Mouse (Mus musculus): ENCODE data around the gene Cyb561a3.
"Not testable (repeated sequence)": the region's sequence is repeated elsewhere in the genome, so short reads cannot be mapped to it uniquely, and the experiment has no call there.

Cyb561a3 gene

DNA sequence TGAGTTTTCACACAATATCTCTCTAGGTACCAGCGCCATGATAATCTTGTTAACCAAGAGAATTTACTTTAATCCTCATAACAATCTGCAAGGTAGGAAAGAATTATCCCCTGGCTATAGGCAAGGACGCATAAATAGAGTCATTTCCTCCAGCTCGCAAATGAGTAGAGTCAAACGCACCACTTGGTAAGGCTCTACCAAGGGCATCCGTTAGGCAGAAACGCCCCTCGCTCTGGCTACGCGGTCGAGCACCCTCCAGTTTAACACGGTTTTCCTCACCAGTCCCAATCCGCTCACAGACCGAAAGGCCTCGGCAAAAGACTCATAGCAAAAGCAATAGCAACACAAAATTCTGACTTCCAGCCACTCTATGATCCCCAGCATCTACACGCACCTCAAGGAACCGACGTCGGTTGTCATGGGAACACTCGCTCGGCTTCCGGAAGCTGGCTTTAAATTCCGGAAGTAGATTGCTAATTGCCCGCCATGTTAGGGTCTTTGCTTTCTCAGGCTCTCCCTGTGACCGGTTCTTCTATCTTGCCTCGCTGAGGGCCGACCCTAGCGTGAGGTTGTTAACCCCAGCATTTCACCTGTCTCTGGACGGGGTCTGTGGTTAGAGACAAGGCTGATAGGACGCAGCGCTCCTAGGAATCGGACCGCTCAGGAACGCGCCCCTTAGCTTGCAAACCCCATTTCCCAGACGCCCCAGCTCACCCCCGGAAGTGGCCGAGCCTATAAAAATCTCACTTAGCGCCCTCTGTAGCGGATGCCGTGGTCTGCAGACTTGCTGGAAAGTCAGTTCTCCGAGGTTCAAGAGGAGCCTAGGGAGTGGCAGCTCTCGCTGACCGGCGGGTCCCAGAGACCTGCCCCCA, at the start of gene Cyb561a3, which contains the start of gene Tmem138:
Gene Cyb561a3 (plus strand): TSS at position 483 of the 872 bp plus-strand sequence.
Gene Tmem138 (minus strand): TSS at position 673 of the 872 bp plus-strand sequence.
- DNase-seq (ENCODE audit: low read depth, low spot score), result peak; percentile 94

DNA sequence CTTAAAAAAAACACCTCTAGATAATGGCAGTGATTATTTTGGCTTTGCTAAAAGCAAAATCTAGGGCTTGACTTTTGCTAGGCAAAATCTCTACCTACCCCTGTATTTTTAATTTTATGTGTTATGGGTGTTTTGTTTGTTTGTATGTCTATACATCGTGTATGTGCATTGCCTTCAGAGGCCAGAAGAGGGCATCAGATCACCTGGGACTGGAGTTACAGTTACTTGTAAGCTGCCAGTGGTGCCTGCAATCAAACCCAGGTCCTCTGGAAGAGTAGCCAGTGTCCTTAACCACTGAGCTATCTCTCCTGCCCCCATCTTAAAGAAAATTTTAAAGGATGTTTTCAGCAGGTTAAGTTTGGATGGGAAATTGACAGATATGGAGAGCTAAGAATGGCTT, 46.9 kb upstream of the Cyb561a3 start:
- no peak for DNase-seq (ENCODE audit: low read depth, low spot score)

DNA sequence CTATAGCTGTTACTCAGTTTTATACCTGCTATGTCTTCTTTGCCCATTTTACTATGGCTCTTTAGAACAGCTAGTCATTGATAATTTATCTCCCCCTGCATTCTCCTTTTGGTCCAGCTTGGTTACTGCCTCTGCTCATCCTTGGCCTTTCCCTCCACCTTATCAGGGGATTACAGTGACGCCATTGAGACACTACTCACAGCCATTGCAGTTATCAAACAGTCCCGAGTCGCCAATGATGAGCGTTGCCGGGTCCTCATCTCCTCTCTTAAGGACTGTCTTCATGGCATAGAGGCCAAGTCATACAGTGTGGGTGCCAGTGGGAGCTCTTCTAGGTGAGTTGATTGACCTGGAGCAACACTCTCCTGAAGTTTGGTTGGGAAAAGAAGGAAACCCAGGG, 37.5 kb upstream of the Cyb561a3 start:
- DNase-seq (ENCODE audit: low read depth, low spot score), result no peak

GRCm38 (mm10) chr19:10555624-10556510, 21.1 kb upstream of the Cyb561a3 start, which contains the start of gene Tmem216:
Tmem216 (minus strand) TSS chr19:10556238.
- DNase-seq (ENCODE audit: low read depth, low spot score), result peak; percentile 66

DNA sequence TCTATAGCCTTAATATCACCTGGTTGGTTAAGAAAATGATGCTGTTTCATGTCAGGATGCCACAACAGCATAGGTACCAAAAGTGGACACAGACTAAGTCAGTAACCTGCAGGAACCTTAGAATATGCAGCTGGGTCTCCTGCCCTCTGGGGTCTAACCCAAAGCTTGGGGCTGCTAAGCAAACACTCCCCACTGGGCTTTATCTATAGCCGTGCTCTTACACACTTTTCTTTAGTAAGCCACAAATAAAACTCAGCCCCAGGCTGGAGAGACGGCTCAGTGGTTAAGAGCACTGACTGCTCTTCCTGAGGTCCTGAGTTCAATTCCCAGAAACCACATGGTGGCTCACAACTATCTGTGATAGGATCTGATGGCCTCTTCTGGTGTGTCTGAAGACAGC, 20.0 kb upstream of the Cyb561a3 start:
- DNase-seq (ENCODE audit: low read depth, low spot score), result no peak

DNA sequence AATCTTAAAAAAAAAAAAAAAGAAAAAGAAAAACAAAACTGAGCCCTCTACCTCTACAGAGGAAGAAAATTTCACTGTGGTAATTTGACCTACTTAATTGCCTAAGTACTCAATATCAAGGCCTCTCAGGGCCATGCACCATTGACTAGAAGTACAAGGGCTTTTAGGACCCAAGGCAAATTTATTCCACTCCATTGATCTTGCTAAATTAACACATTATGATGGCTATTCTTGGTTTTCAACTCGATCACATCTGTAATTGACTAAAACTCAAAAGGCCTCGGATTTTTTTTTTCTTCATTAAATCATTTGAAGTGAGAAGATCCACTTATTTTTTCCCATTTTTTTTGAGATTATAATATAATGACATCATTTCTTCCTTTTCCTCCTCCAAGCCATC, 19.5 kb upstream of the Cyb561a3 start:
- DNase-seq (ENCODE audit: low read depth, low spot score), result no peak

DNA sequence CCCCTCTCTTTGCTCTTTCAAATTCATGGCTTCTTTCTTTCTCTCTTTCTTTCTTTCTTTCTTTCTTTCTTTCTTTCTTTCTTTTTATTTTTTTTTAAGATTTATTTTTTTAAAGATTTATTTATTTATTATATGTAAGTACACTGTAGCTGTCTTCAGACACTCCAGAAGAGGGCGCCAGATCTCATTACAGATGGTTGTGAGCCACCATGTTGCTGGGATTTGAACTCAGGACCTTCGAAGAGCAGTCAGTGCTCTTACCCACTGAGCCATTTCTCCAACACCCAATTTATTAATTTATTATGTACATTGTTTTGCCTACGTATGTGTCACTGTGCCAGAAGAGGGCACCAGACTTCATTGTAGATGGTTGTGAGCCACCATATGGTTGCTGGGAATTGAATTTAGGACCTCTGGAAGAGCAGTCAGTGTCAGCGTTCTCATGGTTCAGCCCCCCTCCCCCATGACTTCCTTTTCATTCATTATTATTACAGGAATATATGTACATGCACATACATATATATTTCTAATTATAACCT, 19.1 kb upstream of the Cyb561a3 start:
- DNase-seq (ENCODE audit: low read depth, low spot score), result not testable (repeated sequence)

- no peak for DNase-seq (ENCODE audit: low read depth, low spot score)
Observed at GRCm38 (mm10) chr19:10560108-10560507, 16.9 kb upstream of the Cyb561a3 start.

DNA sequence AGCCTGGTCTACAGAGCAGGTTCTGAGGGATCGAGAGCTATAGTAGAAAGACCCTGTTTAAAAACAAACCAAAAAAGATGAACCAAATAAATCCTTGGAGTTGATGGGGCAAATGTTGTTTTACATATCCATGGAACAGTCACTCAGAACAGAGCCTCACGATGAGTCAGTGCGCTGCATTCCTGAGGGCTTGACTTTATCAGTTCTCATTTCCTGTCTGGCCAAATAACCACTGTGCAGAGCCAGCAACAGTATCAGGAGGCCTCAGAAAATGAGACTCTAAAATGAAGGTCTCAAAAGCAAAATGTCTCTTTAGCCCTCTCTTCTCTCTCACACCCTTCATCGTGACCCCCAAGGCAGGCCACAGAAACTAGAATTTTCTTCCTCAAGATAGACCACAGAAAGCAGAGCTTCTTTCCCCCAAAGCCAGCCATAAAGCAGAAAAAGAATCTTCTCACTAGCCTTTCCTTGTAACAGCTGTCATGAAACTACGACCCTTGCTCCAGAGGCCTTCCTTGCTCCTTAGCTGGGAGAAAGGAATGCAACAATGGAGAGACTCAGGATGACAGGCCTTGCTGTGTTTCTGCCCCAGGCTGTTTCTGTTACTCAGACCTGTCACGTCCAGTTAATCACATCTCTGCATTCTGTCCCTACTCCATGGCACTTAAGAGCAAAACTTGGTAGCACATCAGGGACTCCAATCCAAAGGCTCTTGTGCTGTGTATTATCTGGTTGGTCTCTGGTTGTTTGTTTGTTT, 15.2 kb upstream of the Cyb561a3 start:
- DNase-seq (ENCODE audit: low read depth, low spot score), result no peak

- no peak for DNase-seq (ENCODE audit: low read depth, low spot score)
Observed at GRCm38 (mm10) chr19:10562351-10562750, 14.6 kb upstream of the Cyb561a3 start.

- no peak for DNase-seq (ENCODE audit: low read depth, low spot score)
Observed at GRCm38 (mm10) chr19:10564278-10564677, 12.7 kb upstream of the Cyb561a3 start.

DNA sequence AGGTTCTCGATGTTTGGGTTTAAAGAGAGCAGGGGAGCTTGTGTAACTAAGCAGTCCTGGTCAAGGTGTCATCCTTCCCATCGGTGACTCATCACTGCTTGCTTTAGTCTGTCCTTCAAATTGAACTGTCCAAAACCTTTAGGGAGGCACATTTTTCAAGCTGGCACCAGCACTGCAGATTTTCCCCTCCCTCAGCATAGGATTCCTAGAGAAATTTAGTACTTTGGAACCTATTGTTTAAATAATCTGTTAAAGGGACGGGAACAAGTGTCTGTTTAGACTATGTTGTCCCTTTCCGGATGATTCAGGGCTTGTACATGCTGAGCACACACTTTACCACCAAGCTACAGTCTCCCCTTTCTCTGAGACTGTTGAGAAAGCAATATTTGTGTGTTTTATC, 11.8 kb upstream of the Cyb561a3 start:
- DNase-seq (ENCODE audit: low read depth, low spot score), result no peak

- DNase-seq (ENCODE audit: low read depth, low spot score), result no peak
Observed at GRCm38 (mm10) chr19:10569627-10570026, 7.3 kb upstream of the Cyb561a3 start.

- no peak for DNase-seq (ENCODE audit: low read depth, low spot score)
Observed at GRCm38 (mm10) chr19:10580102-10580501, 3.1 kb downstream of the Cyb561a3 start.

- DNase-seq (ENCODE audit: low read depth, low spot score), result no peak
Observed at GRCm38 (mm10) chr19:10580761-10581160, 3.8 kb downstream of the Cyb561a3 start.

DNA sequence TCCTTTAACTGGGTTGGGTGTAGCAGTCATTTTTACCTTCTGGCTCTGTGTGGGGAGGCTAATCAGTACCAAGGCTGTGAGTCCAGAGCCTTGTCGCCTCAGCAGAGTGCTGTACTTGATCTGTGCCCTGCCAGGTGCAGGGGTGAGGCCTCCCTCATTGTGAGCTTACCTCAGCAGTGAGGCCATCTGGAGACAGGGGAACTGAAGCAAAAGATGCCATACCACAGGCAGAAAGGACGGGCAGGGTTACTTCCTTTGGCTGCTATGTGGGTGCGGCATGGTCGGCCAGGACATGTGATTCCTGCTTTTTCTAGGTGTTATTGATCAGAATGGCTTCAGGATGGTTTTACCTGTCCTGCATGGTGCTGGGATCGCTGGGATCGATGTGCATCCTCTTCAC, 5.0 kb downstream of the Cyb561a3 start:
- no peak for DNase-seq (ENCODE audit: low read depth, low spot score)

- DNase-seq (ENCODE audit: low read depth, low spot score), result no peak
Observed at GRCm38 (mm10) chr19:10583550-10584146, 6.7 kb downstream of the Cyb561a3 start.

DNA sequence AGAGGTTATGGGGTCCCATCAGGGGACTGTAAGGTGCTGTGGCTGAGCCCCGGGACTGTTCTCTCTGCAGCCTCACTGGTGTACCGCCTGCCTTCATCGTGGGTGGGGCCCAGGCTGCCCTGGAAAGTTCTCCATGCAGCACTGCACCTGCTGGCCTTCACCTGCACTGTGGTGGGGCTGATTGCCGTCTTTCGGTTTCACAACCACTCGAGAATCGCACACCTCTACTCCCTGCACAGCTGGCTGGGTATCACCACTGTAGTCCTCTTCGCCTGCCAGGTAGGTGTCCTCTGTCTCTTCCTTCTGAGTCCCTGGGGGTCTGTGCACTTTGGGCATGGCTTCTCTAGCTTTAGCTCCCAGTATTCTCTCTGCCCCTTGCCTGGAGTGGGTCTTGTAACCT, 8.1 kb downstream of the Cyb561a3 start:
- no peak for DNase-seq (ENCODE audit: low read depth, low spot score)

- no peak for DNase-seq (ENCODE audit: low read depth, low spot score)
Observed at GRCm38 (mm10) chr19:10587231-10587630, 10.3 kb downstream of the Cyb561a3 start.

- DNase-seq (ENCODE audit: low read depth, low spot score), result no peak
Observed at GRCm38 (mm10) chr19:10589127-10589857, 12.3 kb downstream of the Cyb561a3 start.

All from retina, adult 2 months (tissue).